14 mouse cellular contexts compared by ENCODE assay signal in the genomic region with DNA sequence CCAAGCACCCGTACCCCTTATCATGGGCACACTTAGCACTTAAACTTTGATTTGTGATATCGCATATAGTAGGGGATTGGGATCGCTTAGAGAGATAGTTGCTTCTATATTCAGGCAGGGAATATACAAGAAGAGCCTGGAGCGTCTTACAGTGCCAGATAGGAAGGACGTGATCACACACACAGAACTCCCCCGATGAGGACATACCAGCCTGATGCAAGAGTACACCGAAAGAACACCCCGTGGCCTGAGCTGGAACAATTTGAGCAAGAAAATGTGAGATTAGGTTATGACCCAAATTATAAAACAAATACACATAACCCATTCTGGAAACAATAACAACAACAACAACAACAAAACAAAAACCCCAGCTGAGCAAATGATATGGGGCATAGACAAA.
"Had no signal": no experiment of that assay in that cellular context is flagged by ENCODE, and none has a peak within 500 bp of the region (broad histone marks: within the 10 kb centered on the region; RNA-seq: fewer than 3 reads in every experiment).

No protein-coding gene starts in this region.

- H3K4me2 ChIP-seq: limb, embryonic 12.5 days; lung, embryonic 14.5 days; midbrain, embryonic 11.5 days; midbrain, embryonic 15.5 days; neural tube, embryonic 12.5 days had no signal

- H3K9me3 ChIP-seq: limb, embryonic 12.5 days; megakaryocyte, embryonic 14.5 days; midbrain, embryonic 15.5 days; neural tube, embryonic 12.5 days had no signal

- H3K27ac ChIP-seq: layer of hippocampus, adult 2 months; limb, embryonic 12.5 days; liver, embryonic 14.5 days; midbrain, embryonic 15.5 days; neural tube, embryonic 12.5 days; stomach, postnatal 0 days had no signal

- DNase-seq: kidney, adult 9 months; kidney, postnatal 10 days; kidney, postnatal 4 days; lung, embryonic 14.5 days; lung, postnatal 36 days; thymus, postnatal 4 days had no signal

- H3K36me3 ChIP-seq: limb, embryonic 12.5 days; midbrain, embryonic 15.5 days; neural tube, embryonic 12.5 days had no signal

- ATAC-seq: midbrain, embryonic 15.5 days had no signal

- H3K9ac ChIP-seq: limb, embryonic 12.5 days; liver, embryonic 14.5 days; lung, embryonic 14.5 days; midbrain, embryonic 15.5 days; neural tube, embryonic 12.5 days had no signal

- H3K4me3 ChIP-seq: layer of hippocampus, adult 2 months; limb, embryonic 12.5 days; megakaryocyte, embryonic 14.5 days; midbrain, embryonic 15.5 days; neural tube, embryonic 12.5 days had no signal

- H3K27me3 ChIP-seq: limb, embryonic 12.5 days; midbrain, embryonic 15.5 days; neural tube, embryonic 12.5 days had no signal
